Mouse (Mus musculus) heart, adult 2 months (tissue): Measurements from ENCODE around the gene Lmbr1l. TPM values are rescaled to one million over a fixed set of nuclear protein-coding genes. Genes with fewer than 3 reads are reported as not detected.

Source experiments
- DNase-seq, 2 experiments: peaks; one replicate each; pipeline ENCODE4 v3.0.0; 2021
- H3K27ac ChIP-seq: fragments of 200-600 bp; 2 replicates; pipeline ENCODE4 v1.8.1; 2022
- H3K27me3 ChIP-seq: fragments of 200-500 bp; 2 replicates; pipeline ENCODE4 v1.6.1; 2012; ENCODE audit warnings: mild to moderate bottlenecking, low read length, inconsistent platforms, mixed read lengths; ENCODE audit not compliant: control insufficient read depth, insufficient read depth
- H3K36me3 ChIP-seq: fragments of 200-500 bp; 2 replicates; pipeline ENCODE4 v1.6.1; 2012; ENCODE audit warnings: low read length, inconsistent platforms; ENCODE audit not compliant: control insufficient read depth, insufficient read depth
- H3K4me1 ChIP-seq: fragments of 200-500 bp; 2 replicates; pipeline ENCODE4 v1.6.1; 2011; ENCODE audit warnings: low read length; ENCODE audit not compliant: control insufficient read depth, insufficient read depth
- H3K4me3 ChIP-seq: fragments of 200-600 bp; 2 replicates; pipeline ENCODE4 v1.8.1; 2022
- H3K79me2 ChIP-seq: fragments of 200-500 bp; replicated peaks from 2 replicates; pipeline ENCODE4 v1.6.1; 2012; ENCODE audit warnings: mild to moderate bottlenecking, inconsistent platforms, low read length, moderate library complexity, mixed read lengths; ENCODE audit not compliant: control insufficient read depth, insufficient read depth
- H3K9ac ChIP-seq: fragments of 200-500 bp; 2 replicates; pipeline ENCODE4 v1.6.1; 2012; ENCODE audit warnings: low read depth, mild to moderate bottlenecking, control low read depth, inconsistent platforms, low read length, mixed read lengths
- CTCF ChIP-seq: fragments of 200-600 bp; IDR thresholded peaks from 2 replicates; pipeline ENCODE4 v1.8.1; 2022; ENCODE audit warnings: antibody characterized with exemption, mild to moderate bottlenecking, moderate library complexity
- EP300 ChIP-seq: fragments of 200-500 bp; IDR thresholded peaks from 2 replicates; pipeline ENCODE4 v1.6.1; 2011; ENCODE audit warnings: low read depth, low read length, control low read depth; ENCODE audit not compliant: insufficient read depth
- POLR2A ChIP-seq: fragments of 200-500 bp; IDR thresholded peaks from 2 replicates; pipeline ENCODE4 v1.6.1; 2011; ENCODE audit warnings: mild to moderate bottlenecking, low read depth, low read length, control low read depth; ENCODE audit not compliant: insufficient read depth
- WGBS: fragments of 180-500 bp; shearing (Covaris S2); methylation state at CpG from one replicate; pipeline ENCODE4 v1.1.7; 2018; 5-methylcytosine and 5-hydroxymethylcytosine counted together
- intact Hi-C: fragments of 180-260 bp; cut with DNase I; formaldehyde crosslinking; loops from one replicate; pipeline ENCODE4 v1.15.1; 2025
- polyA plus RNA-seq: library from polyadenylated mRNA; depleted of rRNA; stranded (reverse); fragments of >200 nt; gene quantifications from 2 replicates; pipeline ENCODE4 v1.2.3, GENCODE M21; 2012
- total RNA-seq, 2 experiments: library from RNA; stranded (reverse); gene quantifications; 2 replicates each; pipeline ENCODE4 v1.2.3; 2021

The Lmbr1l gene
- total and polyA plus RNA-seq, 3 experiments, result 7.1 to 23.2 (median 11.1) TPM

DNA sequence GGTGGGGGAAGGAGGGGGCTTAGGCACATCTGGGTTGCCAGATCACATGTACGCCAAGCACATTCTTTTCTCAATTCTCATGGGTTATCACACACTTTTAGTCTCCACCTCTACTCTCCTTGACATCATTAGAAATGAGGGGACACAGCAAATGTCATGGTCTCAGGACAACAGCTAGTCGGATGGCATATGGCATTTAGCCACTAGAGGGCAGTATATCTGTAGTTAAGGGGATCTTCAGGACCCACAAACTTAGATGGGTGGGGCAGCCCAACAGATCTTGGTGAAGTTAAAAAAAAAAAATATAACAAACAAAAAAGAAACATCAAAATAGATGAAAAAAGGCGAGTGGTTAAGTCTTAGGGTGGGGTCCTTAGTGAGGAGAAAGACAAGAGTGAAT lies 40.7 kb downstream of the Lmbr1l start:
- no peak for TF ChIP-seq POLR2A
- peak; percentile 92 for TF ChIP-seq CTCF
- Histone ChIP-seq H3K4me3 (no peak overlapping the region), H3K4me1 (peaks cover 2% of the 10 kb centered on the region; the same call in 1 of the 2 replicates), H3K36me3 (no peaks in the 10 kb centered on the region), H3K27ac (no peak overlapping the region), H3K9ac (no peak overlapping the region), H3K79me2 (no peaks in the 10 kb centered on the region), H3K27me3 (no peaks in the 10 kb centered on the region)
- intact Hi-C loops, result loop anchor here (1.0 kb wide), 2 partner anchors 51 to 116 kb away; no protein-coding TSS in a partner anchor
- WGBS, result 7% methylated on average over 3 of the region's 3 CpGs
- DNase-seq, result peak; percentile 22 to 51

DNA sequence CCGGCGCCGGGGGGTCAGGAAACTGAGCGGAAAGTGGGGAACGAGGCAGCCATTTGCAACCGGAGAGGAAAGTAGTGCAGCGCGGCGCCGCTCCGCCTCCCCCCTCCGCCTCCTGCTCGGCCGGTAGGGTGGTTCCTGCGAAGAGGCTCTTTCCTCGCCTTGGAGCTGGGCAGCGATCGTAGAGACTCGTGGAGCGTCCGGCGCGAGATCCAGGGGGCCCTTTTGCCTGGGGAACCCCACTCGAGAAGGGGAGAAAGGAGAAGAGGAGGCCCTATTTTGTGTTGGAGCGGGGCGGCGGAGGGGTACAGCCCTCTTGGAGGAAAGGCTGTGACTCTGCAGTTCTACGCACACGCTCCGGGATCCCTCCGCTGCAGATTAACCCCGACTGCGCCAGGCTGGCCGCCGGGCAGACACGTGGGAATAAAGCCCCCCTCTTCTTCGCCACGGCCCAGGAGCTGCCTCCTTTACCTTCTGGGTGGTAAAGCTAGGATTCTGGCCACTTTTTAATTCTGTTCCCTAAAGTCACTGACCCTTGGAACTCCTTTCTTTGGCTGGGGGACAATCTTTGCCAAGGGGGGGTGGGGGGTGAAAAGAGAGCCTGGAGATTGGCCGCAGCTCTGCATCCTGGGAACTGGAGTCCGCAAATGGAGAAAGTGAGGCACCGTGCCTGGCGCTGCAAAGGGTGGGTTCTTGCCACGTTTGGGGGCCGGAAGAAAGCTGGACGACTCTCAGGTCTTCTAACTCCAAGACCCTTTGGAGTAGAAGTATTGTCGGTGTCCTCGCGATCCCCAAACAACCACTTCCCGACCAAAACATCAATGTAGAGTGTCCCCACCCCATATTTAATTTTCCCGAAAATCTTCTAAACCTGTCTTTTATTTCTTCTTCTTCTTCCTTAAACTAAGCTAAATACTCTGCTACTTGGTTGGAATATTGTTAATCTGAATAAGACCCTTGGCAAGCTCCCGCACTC lies 45.8 kb downstream of the Lmbr1l start:
- peaks cover 13% of the 10 kb centered on the region for H3K4me1 ChIP-seq
- peak overlapping the region; percentile 97 for H3K9ac ChIP-seq
- 2% methylated on average over 45 of the region's 51 CpGs for WGBS
- no peaks in the 10 kb centered on the region for H3K27me3 ChIP-seq
- peaks cover 8% of the 10 kb centered on the region; the same call in 1 of the 2 replicates for H3K79me2 ChIP-seq
- intact Hi-C loops, result loop anchor here (2.0 kb wide), 1 partner anchor 41 kb away; the partner anchor contains the start of gene Prkag1
- peak overlapping the region; percentile 100 for H3K27ac ChIP-seq
- no peaks in the 10 kb centered on the region; the same call in 1 of the 2 replicates for H3K36me3 ChIP-seq
- peak; percentile 93 to 95 for DNase-seq
- H3K4me3 ChIP-seq, result peak overlapping the region; percentile 99
- peak; percentile 52 for TF ChIP-seq CTCF
- peak; percentile 45; the same call in 1 of the 2 replicates for TF ChIP-seq POLR2A
- TF ChIP-seq EP300, result peak; percentile 85; the same call in 1 of the 2 replicates

DNA sequence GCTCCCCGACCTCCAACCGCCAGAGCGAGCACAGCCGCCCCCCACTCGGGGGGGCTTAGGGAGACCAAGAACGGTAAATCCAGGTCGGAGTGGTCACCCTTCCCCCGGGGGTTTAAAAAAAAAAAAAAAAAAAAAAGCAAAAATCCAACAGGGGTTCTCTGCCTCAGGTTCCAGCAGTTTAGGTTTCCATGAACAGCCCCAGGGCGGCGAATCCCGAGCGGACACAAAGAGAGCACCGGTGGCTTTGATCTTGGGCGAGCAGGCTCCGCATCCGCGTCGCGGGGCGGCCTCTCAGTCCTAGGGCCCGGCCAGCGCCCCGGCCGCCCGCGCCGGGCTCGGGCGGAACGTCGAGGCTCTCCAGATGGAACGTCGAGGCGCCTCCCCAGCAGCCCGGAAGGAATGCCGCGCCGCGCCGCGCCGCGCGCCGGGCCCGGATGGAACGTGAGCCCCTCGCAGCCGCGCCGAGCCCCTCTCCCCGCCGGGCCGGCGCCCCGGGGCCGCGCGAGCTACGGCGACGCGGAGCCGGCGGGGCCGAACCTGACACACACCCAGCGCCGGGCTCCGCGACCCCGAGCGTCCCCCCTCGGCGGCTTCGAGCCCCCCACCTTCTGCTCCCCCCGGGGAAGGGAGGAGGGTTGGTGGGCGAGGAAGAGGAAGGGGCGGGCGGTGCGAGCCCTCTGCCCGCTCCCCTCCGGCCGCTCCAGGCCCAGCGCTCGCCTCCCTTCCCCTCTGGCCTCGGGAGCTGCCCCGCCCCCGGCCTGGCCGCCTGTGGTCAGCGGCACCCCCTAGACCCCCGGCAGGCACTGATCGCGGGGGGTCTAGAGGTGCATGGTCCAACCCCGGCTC lies 46.7 kb downstream of the Lmbr1l start, which contains the start of gene Kmt2d:
Gene Kmt2d, minus strand, starts transcription at position 135 of the 846 bp plus-strand sequence.
- no peak for DNase-seq
- Histone ChIP-seq H3K4me1 (peaks cover 14% of the 10 kb centered on the region), H3K4me3 (peak within 1 kb of the TSS; percentile 99), H3K79me2 (peaks cover 8% of the 10 kb centered on the region; the same call in 1 of the 2 replicates), H3K27ac (peak within 1 kb of the TSS; percentile 100), H3K36me3 (no peaks in the 10 kb centered on the region; the same call in 1 of the 2 replicates), H3K9ac (peak within 1 kb of the TSS; percentile 97), H3K27me3 (no peaks in the 10 kb centered on the region)
- TF ChIP-seq CTCF (no peak), POLR2A (no peak), EP300 (no peak)
- intact Hi-C loops, result loop anchor here (2.0 kb wide), 1 partner anchor 40 kb away; the partner anchor contains the start of gene Prkag1
- 1% methylated on average over 90 of the region's 94 CpGs for WGBS

DNA sequence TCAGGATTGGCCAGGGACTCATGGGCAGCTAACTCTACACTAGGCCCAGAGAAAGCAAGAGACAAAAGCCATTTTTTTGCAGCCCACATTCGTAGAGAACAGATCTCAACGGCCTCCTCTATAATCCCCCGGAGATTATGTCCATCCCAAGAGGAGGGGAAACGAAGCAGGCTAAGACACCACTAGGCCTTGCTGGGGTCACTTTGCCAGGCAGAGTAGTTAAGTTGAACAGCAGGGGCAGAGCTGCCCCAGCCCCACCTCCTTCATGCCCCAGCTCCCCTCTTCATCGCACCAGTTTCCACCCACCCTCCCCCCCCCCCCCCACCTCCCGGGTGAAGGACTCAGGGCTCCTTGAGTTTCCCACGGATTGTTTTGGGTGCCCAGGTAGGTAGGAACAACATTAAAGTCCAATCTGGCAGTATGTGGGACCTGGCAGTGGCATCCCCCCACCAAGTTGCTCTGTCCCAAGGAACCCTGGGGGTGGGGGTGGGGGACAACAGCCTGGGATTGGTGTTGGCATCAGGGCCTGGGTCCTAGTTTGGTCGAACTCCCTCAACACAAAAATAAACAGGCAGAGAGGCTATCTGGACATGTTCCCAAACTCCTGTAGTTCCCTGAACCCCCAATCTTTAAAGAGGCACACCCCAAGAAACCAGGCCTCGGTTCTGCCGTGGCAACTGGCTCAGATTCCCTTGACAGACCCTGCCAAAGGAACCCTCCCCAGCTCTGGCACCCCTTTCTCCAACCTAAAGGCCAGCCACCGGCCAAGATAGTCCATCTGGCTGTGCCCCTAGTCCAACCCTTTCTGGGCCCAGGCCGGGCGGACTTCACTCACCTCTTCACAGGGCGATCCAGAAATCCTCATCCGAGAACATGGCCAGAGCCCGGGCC lies 47.6 kb downstream of the Lmbr1l start:
- TF ChIP-seq CTCF, result no peak
- Histone ChIP-seq H3K4me3 (peak overlapping the region; percentile 99), H3K27me3 (no peaks in the 10 kb centered on the region), H3K27ac (peak overlapping the region; percentile 100), H3K36me3 (no peaks in the 10 kb centered on the region; the same call in 1 of the 2 replicates), H3K9ac (peak overlapping the region; percentile 97), H3K4me1 (peaks cover 14% of the 10 kb centered on the region), H3K79me2 (peaks cover 8% of the 10 kb centered on the region; the same call in 1 of the 2 replicates)
- WGBS, result under 1% methylated on average over 15 of the region's 16 CpGs
- peak; percentile 53 to 59 for DNase-seq
- intact Hi-C loops, result loop anchor here (2.0 kb wide), 1 partner anchor 40 kb away; the partner anchor contains the start of gene Prkag1
